In genomic region chr8:122988955-122989354, GRCm38 (mm10) we compare ENCODE assay signal across 14 mouse cellular contexts. TPM values are rescaled to one million over a fixed set of nuclear protein-coding genes. Genes with fewer than 3 reads are reported as not detected.
A peak's percentile ranks its signal among the peaks of the same experiment; 100 is the strongest.
DNase-seq lines count a peak whose midpoint lies in the region; ATAC-seq and TF ChIP-seq lines count a peak whose summit lies in the region.
"Had no signal": no experiment of that assay in that cellular context is flagged by ENCODE, and none has a peak within 500 bp of the region (broad histone marks: within the 10 kb centered on the region; RNA-seq: fewer than 3 reads in every experiment).

No protein-coding gene starts in this region.

- 53% methylated on average over 3 of the region's 3 CpGs for WGBS in intestine, embryonic 16.5 days
- WGBS in cerebellum, adult 2 months, result 75% methylated on average over 3 of the region's 3 CpGs
- WGBS in hindbrain, embryonic 16.5 days, result 92% methylated on average over 3 of the region's 3 CpGs

- peak; percentile 36 to 47 for DNase-seq in B cell, adult 2 months
- DNase-seq in CD4-positive, CD25-positive, alpha-beta regulatory T cell, adult 2 months (ENCODE audit: low read depth, low spot score), result peak; percentile 52
- no peak for DNase-seq in embryo, embryonic 9.5 days (ENCODE audit: extremely low spot score)
- no peak for DNase-seq in cerebellum, adult 2 months
- DNase-seq: embryo, embryonic 11 days; gastrocnemius, postnatal 36 days; heart, postnatal 36 days; thymus, postnatal 4 days had no signal

- H3K9me3 ChIP-seq in intestine, embryonic 16.5 days (ENCODE audit: control insufficient read depth, low read length), result no peaks in the 10 kb centered on the region
- H3K9me3 ChIP-seq in hindbrain, embryonic 16.5 days (ENCODE audit: control insufficient read depth, low read length), result no peaks in the 10 kb centered on the region
- H3K9me3 ChIP-seq: forebrain, embryonic 10.5 days had no signal

- no peak overlapping the region for H3K4me3 ChIP-seq in intestine, embryonic 16.5 days (ENCODE audit: low read length)
- H3K4me3 ChIP-seq in cerebellum, adult 2 months (replicated peaks; ENCODE audit: insufficient read depth, low read depth, low read length), result no peak overlapping the region
- no peak overlapping the region for H3K4me3 ChIP-seq in hindbrain, embryonic 16.5 days (ENCODE audit: low read length)
- H3K4me3 ChIP-seq: forebrain, embryonic 10.5 days had no signal

- H3K9ac ChIP-seq in intestine, embryonic 16.5 days (ENCODE audit: low read depth, low read length), result no peak overlapping the region
- H3K9ac ChIP-seq in hindbrain, embryonic 16.5 days (ENCODE audit: low read depth, low read length), result no peak overlapping the region

- TF ChIP-seq POLR2A in cerebellum, adult 2 months (IDR thresholded peaks at IDR 0.05; ENCODE audit: borderline replicate concordance, insufficient read depth, low read length), result no peak

- no peaks in the 10 kb centered on the region for H3K36me3 ChIP-seq in intestine, embryonic 16.5 days (ENCODE audit: control insufficient read depth, insufficient read depth, low read length)
- H3K36me3 ChIP-seq in hindbrain, embryonic 16.5 days (ENCODE audit: control insufficient read depth, insufficient read depth, low read length), result no peaks in the 10 kb centered on the region

- no peak for TF ChIP-seq CTCF in cerebellum, adult 2 months (IDR thresholded peaks at IDR 0.05; ENCODE audit: borderline replicate concordance, insufficient read depth, low read depth, low read length)

- peak; percentile 98 for ATAC-seq in intestine, embryonic 16.5 days
- peak; percentile 74 for ATAC-seq in megakaryocyte progenitor cell, adult 5-6 weeks (replicated peaks; ENCODE audit: poor library complexity)
- no peak for ATAC-seq in hindbrain, embryonic 16.5 days
- ATAC-seq: lung, postnatal 0 days; Patski had no signal

- peaks cover 59% of the 10 kb centered on the region for H3K4me1 ChIP-seq in intestine, embryonic 16.5 days (ENCODE audit: control insufficient read depth, insufficient read depth, low read length)
- peaks cover 26% of the 10 kb centered on the region for H3K4me1 ChIP-seq in cerebellum, adult 2 months (ENCODE audit: control insufficient read depth, insufficient read depth, low read length)
- peaks cover 6% of the 10 kb centered on the region for H3K4me1 ChIP-seq in hindbrain, embryonic 16.5 days (ENCODE audit: control insufficient read depth, insufficient read depth, low read depth, low read length)

- no peaks in the 10 kb centered on the region for H3K27me3 ChIP-seq in intestine, embryonic 16.5 days (replicated peaks; ENCODE audit: control insufficient read depth, insufficient read depth, low read length)
- H3K27me3 ChIP-seq in cerebellum, adult 2 months (ENCODE audit: control insufficient read depth, insufficient read depth, low read length), result no peaks in the 10 kb centered on the region
- H3K27me3 ChIP-seq in hindbrain, embryonic 16.5 days (replicated peaks; ENCODE audit: control insufficient read depth, insufficient read depth, low read length), result no peaks in the 10 kb centered on the region
- H3K27me3 ChIP-seq: Patski had no signal

- 0 out of 2 replicates have a peak overlapping the region, but pooled peaks have one; percentile 20 for H3K4me2 ChIP-seq in intestine, embryonic 16.5 days (ENCODE audit: low read depth, low read length)
- H3K4me2 ChIP-seq in hindbrain, embryonic 16.5 days (ENCODE audit: low read length), result no peak overlapping the region

- H3K27ac ChIP-seq in intestine, embryonic 16.5 days (ENCODE audit: low read length), result peak overlapping the region; percentile 86
- no peak overlapping the region for H3K27ac ChIP-seq in cerebellum, adult 2 months (ENCODE audit: insufficient read depth, low read length)
- no peak overlapping the region for H3K27ac ChIP-seq in hindbrain, embryonic 16.5 days (ENCODE audit: low read depth, low read length)
- H3K27ac ChIP-seq: forebrain, embryonic 10.5 days had no signal

RNA-seq across cellular contexts. Expression of gene Ankrd11, which starts 53.1 kb away (rescaled TPM):
- polyA plus RNA-seq in intestine, embryonic 16.5 days (2015; fragmentation: Nextera tagmentation; extraction: Ambion mirVana), result 19.2 and 19.5 TPM in 2 replicates
- total RNA-seq in megakaryocyte progenitor cell, adult 5-6 weeks (2015), result 76.4 and 79.6 TPM in 2 replicates
- total RNA-seq in megakaryocyte progenitor cell, adult 5-6 weeks (2017), result 69.2 and 72.6 TPM in 2 replicates
- 104 and 105 TPM in 2 replicates for polyA plus RNA-seq in cerebellum, adult 2 months (2012; rRNA removed)
- polyA plus RNA-seq in hindbrain, embryonic 16.5 days (2015; fragmentation: Nextera tagmentation; extraction: Ambion mirVana), result 22.9 and 23.5 TPM in 2 replicates

Comparison
In these comparisons a context has a peak if more than half of its experiments do, and no peak if none do; other contexts are left out.
1. DNase-seq: peak in B cell, adult 2 months (2 of 2) and CD4-positive, CD25-positive, alpha-beta regulatory T cell, adult 2 months (single experiment); none in embryo, embryonic 9.5 days (single experiment) and cerebellum, adult 2 months (0 of 2).